Mouse (Mus musculus): ENCODE results near the gene Bid.

GRCm38 (mm10) chr6:120871286-120871685 lies 45.4 kb downstream of the Bid start:
- no peak for TF ChIP-seq EP300 (IDR thresholded peaks at IDR 0.05)
- no peak for TF ChIP-seq CTCF (IDR thresholded peaks at IDR 0.05)
